Mouse (Mus musculus): ENCODE results near the gene Mpp5. TPM values are rescaled to one million over a fixed set of nuclear protein-coding genes. Genes with fewer than 3 reads are reported as not detected.

The Mpp5 gene
- polyA plus RNA-seq (2015; fragmentation: Nextera tagmentation; extraction: Ambion mirVana), result 21.5 and 25.3 TPM in 2 replicates

- WGBS, result under 1% methylated on average over 90 of the region's 98 CpGs
- no peaks in the 10 kb centered on the region for H3K36me3 ChIP-seq
- peaks cover 2% of the 10 kb centered on the region; the same call in 1 of the 2 replicates for H3K4me1 ChIP-seq (replicated peaks)
- peak within 1 kb of the TSS; percentile 90 for H3K4me2 ChIP-seq (replicated peaks)
- H3K27ac ChIP-seq, result peak within 1 kb of the TSS; percentile 97
- H3K9me3 ChIP-seq, result no peaks in the 10 kb centered on the region
- peak within 1 kb of the TSS; percentile 79 for H3K4me3 ChIP-seq (replicated peaks)
- H3K27me3 ChIP-seq (replicated peaks), result no peaks in the 10 kb centered on the region
- peak within 1 kb of the TSS; percentile 79 for H3K9ac ChIP-seq
- peak; percentile 99 for ATAC-seq
These were observed at the start of gene Mpp5 for GRCm38 (mm10) chr12:78748557-78749377. Mpp5 (plus strand) TSS chr12:78748907.

DNA sequence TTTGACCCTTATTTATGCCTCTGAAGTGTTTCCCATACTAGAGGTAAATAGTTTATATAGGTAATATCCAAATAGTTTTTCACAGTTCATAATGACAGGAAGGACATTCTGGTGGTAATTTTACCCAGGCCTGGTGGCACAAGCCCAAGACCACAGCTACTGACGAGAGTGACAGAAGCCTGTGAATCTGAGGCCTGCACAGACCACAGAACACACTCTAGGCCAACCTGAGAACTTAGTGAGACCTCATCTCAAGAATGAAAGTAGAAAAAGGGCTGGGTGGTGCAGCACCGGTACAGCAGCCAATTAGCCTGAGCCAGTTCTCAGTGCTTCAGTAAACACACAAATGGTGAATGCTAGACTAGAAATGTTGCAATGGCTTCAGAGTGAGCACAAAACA, 30.9 kb upstream of the Mpp5 start:
- no peaks in the 10 kb centered on the region for H3K36me3 ChIP-seq
- 80% methylated on average over 2 of the region's 2 CpGs for WGBS
- no peaks in the 10 kb centered on the region for H3K27me3 ChIP-seq (replicated peaks)
- no peak overlapping the region for H3K4me2 ChIP-seq (replicated peaks)
- H3K4me3 ChIP-seq (replicated peaks), result no peak overlapping the region
- H3K9me3 ChIP-seq, result no peaks in the 10 kb centered on the region
- H3K9ac ChIP-seq, result no peak overlapping the region
- H3K27ac ChIP-seq, result no peak overlapping the region
- H3K4me1 ChIP-seq (replicated peaks), result no peaks in the 10 kb centered on the region
- no peak for ATAC-seq

DNA sequence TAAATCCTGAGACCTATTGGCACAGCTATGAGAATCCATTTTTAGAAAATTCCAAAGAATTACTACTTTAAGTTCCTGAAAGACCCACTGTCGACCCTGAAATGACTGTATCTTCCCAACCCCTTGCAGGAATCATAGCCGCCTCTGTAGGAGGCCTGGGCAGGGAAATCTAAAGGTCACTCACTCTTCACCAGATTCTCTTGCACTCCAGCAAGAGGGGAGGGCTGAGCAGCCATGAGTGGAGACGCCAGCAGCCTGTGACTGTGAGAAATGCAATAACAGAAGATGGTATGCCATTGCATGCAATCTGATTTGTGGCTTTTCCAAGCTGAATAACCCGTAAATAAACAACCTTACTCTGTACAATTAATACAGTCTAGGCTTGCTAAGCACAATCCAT, 21.0 kb upstream of the Mpp5 start:
- no peak overlapping the region for H3K9ac ChIP-seq
- H3K4me3 ChIP-seq (replicated peaks), result no peak overlapping the region
- H3K27me3 ChIP-seq (replicated peaks), result no peaks in the 10 kb centered on the region
- no peaks in the 10 kb centered on the region for H3K4me1 ChIP-seq (replicated peaks)
- H3K4me2 ChIP-seq (replicated peaks), result no peak overlapping the region
- no peaks in the 10 kb centered on the region for H3K9me3 ChIP-seq
- no peak overlapping the region for H3K27ac ChIP-seq
- no peak for ATAC-seq
- H3K36me3 ChIP-seq, result no peaks in the 10 kb centered on the region
- WGBS, result 43% methylated on average over 4 of the region's 4 CpGs

GRCm38 (mm10) chr12:78739633-78740032, 9.1 kb upstream of the Mpp5 start:
- ATAC-seq, result no peak
- H3K9me3 ChIP-seq, result no peaks in the 10 kb centered on the region
- H3K27ac ChIP-seq, result no peak overlapping the region
- H3K4me2 ChIP-seq (replicated peaks), result no peak overlapping the region
- no peak overlapping the region for H3K9ac ChIP-seq
- 26% methylated on average over 2 of the region's 2 CpGs for WGBS
- H3K4me1 ChIP-seq (replicated peaks), result no peaks in the 10 kb centered on the region
- no peaks in the 10 kb centered on the region for H3K36me3 ChIP-seq
- no peaks in the 10 kb centered on the region for H3K27me3 ChIP-seq (replicated peaks)
- H3K4me3 ChIP-seq (replicated peaks), result no peak overlapping the region

DNA sequence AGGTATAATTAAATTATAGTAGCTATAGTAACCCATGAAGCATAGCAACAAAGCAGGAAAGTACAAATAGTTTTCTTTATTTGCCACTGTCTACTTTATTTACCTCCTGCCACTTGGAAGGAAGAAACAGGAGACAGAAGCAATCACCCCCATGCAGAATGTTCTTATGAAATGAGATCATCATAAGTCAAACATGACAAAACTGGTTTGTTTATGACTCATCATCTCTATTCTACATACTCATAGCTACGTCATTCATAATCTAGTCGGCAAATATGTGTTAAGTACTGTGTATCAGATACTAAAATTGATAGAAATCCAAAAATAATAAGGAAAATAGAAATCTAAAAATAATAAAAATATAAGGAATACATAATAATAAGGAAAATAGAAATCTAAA, 8.4 kb upstream of the Mpp5 start:
- ATAC-seq, result no peak
- Histone ChIP-seq H3K4me2 (replicated peaks) (no peak overlapping the region), H3K4me1 (replicated peaks) (no peaks in the 10 kb centered on the region), H3K9ac (no peak overlapping the region), H3K4me3 (replicated peaks) (no peak overlapping the region), H3K27me3 (replicated peaks) (no peaks in the 10 kb centered on the region), H3K27ac (no peak overlapping the region), H3K9me3 (no peaks in the 10 kb centered on the region), H3K36me3 (no peaks in the 10 kb centered on the region)
- 78% methylated on average over 2 of the region's 2 CpGs for WGBS

- H3K36me3 ChIP-seq, result no peaks in the 10 kb centered on the region
- no peak overlapping the region for H3K4me2 ChIP-seq (replicated peaks)
- ATAC-seq, result no peak
- H3K4me1 ChIP-seq (replicated peaks), result peaks cover 2% of the 10 kb centered on the region; the same call in 1 of the 2 replicates
- H3K4me3 ChIP-seq (replicated peaks), result no peak overlapping the region
- 77% methylated on average over 6 of the region's 6 CpGs for WGBS
- H3K9ac ChIP-seq, result no peak overlapping the region
- no peaks in the 10 kb centered on the region for H3K27me3 ChIP-seq (replicated peaks)
- no peaks in the 10 kb centered on the region for H3K9me3 ChIP-seq
- no peak overlapping the region for H3K27ac ChIP-seq
These were observed 2.5 kb upstream of the Mpp5 start for GRCm38 (mm10) chr12:78746226-78746625.

DNA sequence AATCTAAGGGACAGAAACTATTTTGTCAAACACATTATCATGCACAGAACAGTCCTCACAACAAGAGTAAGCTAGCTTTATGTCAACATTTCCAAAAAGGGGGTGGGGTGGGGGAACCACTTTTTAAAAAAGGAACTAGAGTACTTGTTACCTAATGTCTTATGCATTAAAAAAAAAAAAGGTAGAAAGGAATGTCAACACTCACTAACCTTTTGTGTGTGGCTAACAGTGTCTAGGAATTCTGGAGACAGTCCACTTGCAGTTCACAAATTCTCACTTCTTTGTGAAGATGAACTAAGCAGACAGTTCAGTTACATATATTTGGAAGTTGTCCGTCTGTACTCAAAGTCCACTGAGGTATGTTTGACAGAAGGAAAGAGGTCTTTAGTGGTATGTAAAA, 1.3 kb upstream of the Mpp5 start:
- Histone ChIP-seq H3K27me3 (replicated peaks) (no peaks in the 10 kb centered on the region), H3K36me3 (no peaks in the 10 kb centered on the region), H3K4me2 (replicated peaks) (no peak overlapping the region), H3K4me3 (replicated peaks) (no peak overlapping the region), H3K4me1 (replicated peaks) (peaks cover 2% of the 10 kb centered on the region; the same call in 1 of the 2 replicates), H3K9me3 (no peaks in the 10 kb centered on the region), H3K27ac (no peak overlapping the region), H3K9ac (no peak overlapping the region)
- 48% methylated on average over 1 of the region's 1 CpGs for whole genome bisulfite sequencing
- ATAC-seq, result no peak

DNA sequence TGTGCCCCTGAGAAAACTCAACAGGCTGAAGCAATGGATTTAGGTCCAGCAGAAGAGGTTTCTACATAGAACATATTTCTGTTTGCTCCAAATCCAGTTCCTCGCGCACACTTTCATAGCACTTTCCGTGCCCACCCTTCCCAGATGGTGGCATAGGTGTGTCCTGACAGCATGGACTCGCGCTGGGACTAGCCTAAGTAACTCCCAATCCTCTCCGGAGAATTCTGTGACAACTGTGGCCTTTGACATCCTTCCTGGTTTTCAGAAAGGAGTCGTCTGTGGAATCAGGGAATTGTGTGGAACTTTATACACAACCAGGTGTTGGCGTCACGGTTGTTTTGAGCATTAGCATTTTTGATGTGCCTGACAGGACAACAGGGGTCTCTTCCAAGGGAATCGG, 594 bp upstream of the Mpp5 start:
- WGBS, result 0% methylated on average over 10 of the region's 10 CpGs
- peaks cover 2% of the 10 kb centered on the region; the same call in 1 of the 2 replicates for H3K4me1 ChIP-seq (replicated peaks)
- no peaks in the 10 kb centered on the region for H3K36me3 ChIP-seq
- peak overlapping the region; percentile 69 for H3K9ac ChIP-seq
- peak; percentile 34 for ATAC-seq
- H3K27me3 ChIP-seq (replicated peaks), result no peaks in the 10 kb centered on the region
- H3K27ac ChIP-seq, result peak overlapping the region; percentile 97
- H3K4me2 ChIP-seq (replicated peaks), result peak overlapping the region; percentile 90
- H3K9me3 ChIP-seq, result no peaks in the 10 kb centered on the region
- peak overlapping the region; percentile 79 for H3K4me3 ChIP-seq (replicated peaks)

- Histone ChIP-seq H3K9me3 (no peaks in the 10 kb centered on the region), H3K27ac (peak overlapping the region; percentile 97), H3K4me2 (replicated peaks) (peak overlapping the region; percentile 54), H3K4me1 (replicated peaks) (peaks cover 2% of the 10 kb centered on the region; the same call in 1 of the 2 replicates), H3K36me3 (no peaks in the 10 kb centered on the region), H3K27me3 (replicated peaks) (no peaks in the 10 kb centered on the region), H3K4me3 (replicated peaks) (peak overlapping the region; percentile 79), H3K9ac (peak overlapping the region; percentile 79)
- ATAC-seq, result peak; percentile 61
- under 1% methylated on average over 25 of the region's 25 CpGs for WGBS
These were observed 683 bp downstream of the Mpp5 start for GRCm38 (mm10) chr12:78749378-78749801.

GRCm38 (mm10) chr12:78761979-78762378, 13.3 kb downstream of the Mpp5 start:
- H3K4me1 ChIP-seq (replicated peaks), result no peaks in the 10 kb centered on the region
- no peak for ATAC-seq
- no peak overlapping the region for H3K4me3 ChIP-seq (replicated peaks)
- no peak overlapping the region for H3K9ac ChIP-seq
- H3K36me3 ChIP-seq, result no peaks in the 10 kb centered on the region
- H3K27ac ChIP-seq, result no peak overlapping the region
- no peak overlapping the region for H3K4me2 ChIP-seq (replicated peaks)
- H3K27me3 ChIP-seq (replicated peaks), result no peaks in the 10 kb centered on the region
- H3K9me3 ChIP-seq, result no peaks in the 10 kb centered on the region

- peak; percentile 82 for ATAC-seq
- 54% methylated on average over 6 of the region's 6 CpGs for WGBS
These were observed 20.5 kb downstream of the Mpp5 start for GRCm38 (mm10) chr12:78769031-78769713.

GRCm38 (mm10) chr12:78773211-78773610, 24.5 kb downstream of the Mpp5 start:
- H3K4me2 ChIP-seq (replicated peaks), result no peak overlapping the region
- no peak overlapping the region for H3K9ac ChIP-seq
- WGBS, result 57% methylated on average over 2 of the region's 2 CpGs
- H3K4me1 ChIP-seq (replicated peaks), result 0 out of 2 replicates have a peak, but pooled peaks cover 5% of the 10 kb centered on the region
- ATAC-seq, result no peak
- no peak overlapping the region for H3K27ac ChIP-seq
- no peak overlapping the region for H3K4me3 ChIP-seq (replicated peaks)
- no peaks in the 10 kb centered on the region for H3K27me3 ChIP-seq (replicated peaks)
- H3K36me3 ChIP-seq, result no peaks in the 10 kb centered on the region
- H3K9me3 ChIP-seq, result no peaks in the 10 kb centered on the region

More at GRCm38 (mm10) chr12:78769031-78769713, 20.5 kb downstream of the Mpp5 start:
- Histone ChIP-seq H3K4me3 (replicated peaks) (no peak overlapping the region), H3K9ac (no peak overlapping the region), H3K36me3 (no peaks in the 10 kb centered on the region), H3K27ac (no peak overlapping the region), H3K27me3 (replicated peaks) (no peaks in the 10 kb centered on the region), H3K9me3 (no peaks in the 10 kb centered on the region), H3K4me1 (replicated peaks) (0 out of 2 replicates have a peak, but pooled peaks cover 3% of the 10 kb centered on the region), H3K4me2 (replicated peaks) (no peak overlapping the region)

All from intestine, embryonic 15.5 days (tissue).